Mouse (Mus musculus) left cerebral cortex, adult 11 months (tissue): ENCODE measurements around the gene Krt27.
A peak's percentile ranks its signal among the peaks of the same experiment; 100 is the strongest.

Source experiments
- DNase-seq: peaks from one replicate; pipeline ENCODE4 v3.0.0; 2022; ENCODE audit warnings: low spot score

The Krt27 gene

GRCm38 (mm10) chr11:99351004-99351403 lies at the start of gene Krt27:
Gene Krt27 (minus strand): TSS chr11:99351104.
- no peak for DNase-seq

- DNase-seq, result no peak
Observed at GRCm38 (mm10) chr11:99399956-99400549, 49.1 kb upstream of the Krt27 start.

- DNase-seq, result no peak
Observed at GRCm38 (mm10) chr11:99398832-99399231, 47.9 kb upstream of the Krt27 start.

GRCm38 (mm10) chr11:99398084-99398483 lies 47.2 kb upstream of the Krt27 start:
- DNase-seq, result no peak

- DNase-seq, result no peak
Observed at GRCm38 (mm10) chr11:99396661-99397060, 45.8 kb upstream of the Krt27 start.

- DNase-seq, result no peak
Observed at GRCm38 (mm10) chr11:99396034-99396433, 45.1 kb upstream of the Krt27 start.

GRCm38 (mm10) chr11:99392492-99392891 lies 41.6 kb upstream of the Krt27 start:
- no peak for DNase-seq

GRCm38 (mm10) chr11:99391375-99391774 lies 40.5 kb upstream of the Krt27 start:
- no peak for DNase-seq

GRCm38 (mm10) chr11:99390866-99391265 lies 40.0 kb upstream of the Krt27 start:
- DNase-seq, result no peak

- no peak for DNase-seq
Observed at GRCm38 (mm10) chr11:99389264-99389663, 38.4 kb upstream of the Krt27 start, which contains the start of gene Krt10. Gene Krt10 (minus strand): TSS chr11:99389364.

- DNase-seq, result no peak
Observed at GRCm38 (mm10) chr11:99388661-99389060, 37.8 kb upstream of the Krt27 start.

GRCm38 (mm10) chr11:99385813-99386721 lies 35.2 kb upstream of the Krt27 start:
- peak; percentile 81 for DNase-seq

GRCm38 (mm10) chr11:99379568-99379967 lies 28.7 kb upstream of the Krt27 start:
- peak; percentile 56 for DNase-seq

- no peak for DNase-seq
Observed at GRCm38 (mm10) chr11:99374803-99375202, 23.9 kb upstream of the Krt27 start, which contains the start of gene Krt28. Gene Krt28 (minus strand): TSS chr11:99374903.

GRCm38 (mm10) chr11:99369853-99370451 lies 19.0 kb upstream of the Krt27 start:
- DNase-seq, result peak; percentile 25

- DNase-seq, result no peak
Observed at GRCm38 (mm10) chr11:99369229-99369628, 18.3 kb upstream of the Krt27 start.

GRCm38 (mm10) chr11:99366791-99367190 lies 15.9 kb upstream of the Krt27 start:
- DNase-seq, result no peak

- peak; percentile 26 for DNase-seq
Observed at GRCm38 (mm10) chr11:99364412-99364811, 13.5 kb upstream of the Krt27 start.

GRCm38 (mm10) chr11:99361423-99361822 lies 10.5 kb upstream of the Krt27 start:
- no peak for DNase-seq

- DNase-seq, result no peak
Observed at GRCm38 (mm10) chr11:99339299-99339847, 11.5 kb downstream of the Krt27 start.

GRCm38 (mm10) chr11:99337866-99338265 lies 13.0 kb downstream of the Krt27 start, which contains the start of gene Krt26:
Gene Krt26 (minus strand): TSS chr11:99337966.
- DNase-seq, result no peak

GRCm38 (mm10) chr11:99333426-99333825 lies 17.5 kb downstream of the Krt27 start:
- peak; percentile 23 for DNase-seq
